Mouse (Mus musculus) layer of hippocampus, postnatal 36 days (tissue): ENCODE measurements at regions not wholly inside any gene's neighbourhood (a gene's known extent, or its start where the extent isn't known, plus 50 kb on each side); places are given as distances from the start of the nearest gene placed in this dataset.

Experiments
- DNase-seq, 2 experiments: peaks; one replicate each; pipeline ENCODE4 v3.0.0; 2022

GRCm38 (mm10) chr1:41104869-41105268 lies 299.5 kb downstream of the Tmem182 start:
- DNase-seq: peak in 1 of 2 experiments; percentile 4

DNA sequence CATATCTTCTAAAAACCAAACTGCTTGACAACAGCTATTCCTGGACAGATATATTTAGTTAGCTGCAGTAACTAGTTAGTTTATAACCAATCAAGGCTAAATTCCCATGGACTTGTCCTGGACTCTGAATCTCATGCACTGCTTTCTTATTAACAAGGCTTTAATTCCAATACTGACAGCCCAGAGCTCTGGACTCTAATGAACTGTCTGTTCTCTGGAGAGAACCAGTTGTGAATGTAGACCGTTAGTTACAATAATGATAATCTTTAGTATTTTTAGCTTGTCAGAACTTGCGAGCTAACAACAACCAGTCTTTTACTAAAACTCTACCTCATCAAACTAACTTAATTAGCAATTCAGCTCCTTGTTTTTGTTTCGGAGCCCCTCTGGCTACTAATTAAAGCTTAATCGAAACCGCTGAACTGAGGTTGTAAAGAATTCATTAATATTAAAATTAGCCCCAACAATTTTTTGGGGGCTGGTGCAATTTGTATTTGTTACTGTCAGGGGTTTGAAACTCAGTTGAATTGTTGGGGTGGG lies 316.3 kb downstream of the Tmem182 start:
- DNase-seq: no peak

DNA sequence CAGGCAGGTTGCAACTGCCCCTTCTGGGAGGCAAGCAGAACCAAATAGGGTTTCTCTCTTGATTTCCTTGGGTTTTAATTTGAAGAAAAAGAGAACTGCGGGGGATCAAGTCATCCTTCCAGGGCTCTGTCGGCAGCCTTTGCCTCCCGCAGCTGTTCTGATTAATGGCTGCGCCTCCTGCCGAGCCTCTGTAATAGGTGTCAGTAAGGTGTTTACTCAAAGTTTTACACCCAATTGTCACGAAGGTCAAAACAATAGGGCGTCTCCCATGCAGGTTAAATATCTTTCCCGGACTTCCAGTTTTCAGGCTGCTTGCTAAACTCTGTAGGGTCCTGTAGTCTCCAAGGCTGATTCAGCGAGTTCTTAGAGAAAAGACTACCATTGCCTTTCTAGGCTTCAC lies 326.0 kb downstream of the Tmem182 start:
- no peak for DNase-seq

DNA sequence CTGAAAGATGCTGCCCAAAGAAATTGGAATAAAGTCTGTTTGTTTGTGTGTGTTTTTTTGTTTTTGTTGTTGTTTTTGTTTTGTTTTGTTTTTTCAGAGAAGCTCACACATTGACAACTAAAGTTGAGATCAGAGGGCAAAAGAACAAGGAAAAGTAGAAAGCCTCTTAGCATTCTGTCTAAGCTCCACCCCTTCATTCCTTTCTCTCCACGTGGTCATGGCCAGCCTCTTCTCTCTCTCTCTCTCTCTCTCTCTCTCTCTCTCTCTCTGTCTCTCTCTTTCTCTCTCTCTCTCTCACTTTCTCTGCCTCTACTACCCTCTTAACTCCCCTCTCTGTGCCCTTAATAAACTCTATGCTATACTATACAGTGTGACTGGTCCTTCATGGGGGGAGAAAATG lies 327.7 kb downstream of the Tmem182 start:
- DNase-seq: no peak

GRCm38 (mm10) chr1:41133946-41134345 lies 328.5 kb downstream of the Tmem182 start:
- DNase-seq: no peak

DNA sequence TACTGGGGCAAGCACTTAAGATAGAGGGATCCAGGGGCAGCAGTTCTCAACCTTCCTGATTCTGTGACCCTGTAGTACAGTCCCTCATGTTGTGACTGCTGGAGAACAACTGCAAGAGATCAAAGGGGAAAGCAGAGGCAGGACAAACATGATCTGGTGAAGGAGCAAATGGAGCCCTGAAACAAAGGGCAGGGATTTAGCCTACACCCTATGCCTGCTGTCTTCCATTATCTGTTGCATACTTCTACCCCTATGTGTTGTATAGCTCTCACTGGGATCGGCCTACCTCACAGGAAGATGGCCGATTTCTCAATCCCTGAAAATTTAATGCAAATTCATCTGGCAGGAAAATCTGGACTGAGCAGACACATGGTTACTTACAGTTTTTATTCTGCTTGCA lies 334.3 kb downstream of the Tmem182 start:
- DNase-seq: no peak

GRCm38 (mm10) chr1:41140542-41140941 lies 335.1 kb downstream of the Tmem182 start:
- no peak for DNase-seq

DNA sequence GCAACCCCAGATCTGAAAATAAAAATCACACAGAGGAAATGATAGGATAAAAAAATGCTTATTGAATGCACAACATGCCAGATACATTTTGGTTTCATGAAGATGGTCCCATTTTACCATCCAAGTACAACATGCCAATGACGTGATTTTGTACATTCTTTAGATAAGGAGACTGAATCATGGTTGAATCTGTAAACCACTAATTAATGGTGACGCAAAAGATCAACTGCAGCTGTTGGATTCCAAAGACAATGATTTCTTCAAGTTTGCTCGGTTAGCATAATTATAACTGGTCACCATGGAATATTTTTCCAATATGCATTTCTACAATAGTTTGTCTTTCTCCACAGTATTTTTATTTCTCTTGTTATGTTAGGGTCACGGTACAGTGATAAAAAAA lies 336.6 kb downstream of the Tmem182 start:
- no peak for DNase-seq

DNA sequence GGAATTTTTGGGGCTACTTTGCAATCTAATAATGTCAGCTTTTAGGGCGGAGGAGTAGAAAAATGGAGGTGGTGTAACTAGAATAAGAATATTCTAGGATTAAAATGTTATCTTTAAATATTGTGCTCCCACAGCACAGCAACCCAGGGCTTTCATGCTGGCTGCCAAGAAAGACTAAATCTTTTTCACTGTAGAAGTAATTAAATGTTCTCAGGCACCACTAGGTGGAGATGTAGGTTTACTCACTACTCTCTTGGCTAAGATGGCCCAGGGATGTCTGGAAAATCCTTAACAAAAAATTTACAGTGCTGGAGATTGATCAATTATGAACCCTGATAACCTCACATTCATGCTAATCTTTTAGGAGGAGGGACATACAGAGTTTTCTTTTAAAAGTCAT lies 347.1 kb downstream of the Tmem182 start:
- no peak for DNase-seq

DNA sequence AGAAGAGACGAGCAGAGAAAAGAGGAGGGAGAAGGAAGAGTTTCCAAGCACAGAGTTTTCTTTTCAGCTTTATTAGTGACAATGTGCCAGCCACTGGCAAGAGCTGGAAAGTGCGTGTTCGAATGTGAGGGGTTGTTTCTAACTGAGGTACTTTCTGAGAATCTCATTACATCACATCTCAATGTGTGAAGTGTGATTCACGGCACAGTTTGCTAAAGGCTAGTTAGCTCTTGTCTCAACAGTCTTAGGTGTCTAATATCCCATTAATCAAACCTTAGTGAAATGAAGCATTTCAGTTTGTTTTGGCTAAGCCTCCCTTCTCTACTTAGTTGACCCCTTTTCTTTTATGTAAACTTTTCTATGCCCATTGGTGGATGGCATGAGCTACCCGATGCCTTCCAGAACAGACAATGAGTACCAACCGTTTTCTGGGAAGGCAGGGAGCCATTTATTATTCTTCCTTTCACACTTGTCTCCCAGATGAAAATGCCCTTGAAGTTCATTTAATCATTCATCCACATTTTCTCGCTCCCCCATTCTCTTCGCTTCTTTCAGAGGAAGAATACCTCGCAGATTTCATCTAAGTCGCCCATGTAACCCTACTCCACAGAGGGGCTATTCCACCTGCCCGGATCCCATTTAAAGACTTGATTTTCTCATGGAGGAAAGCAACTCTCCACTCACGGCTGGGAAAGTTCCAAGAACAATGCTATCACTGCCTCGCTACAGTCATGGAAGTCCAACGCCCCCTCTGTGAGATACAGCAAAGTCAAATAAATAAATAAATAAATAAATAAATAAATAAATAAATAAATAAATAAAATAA lies 348.0 kb downstream of the Tmem182 start:
- DNase-seq: no peak

DNA sequence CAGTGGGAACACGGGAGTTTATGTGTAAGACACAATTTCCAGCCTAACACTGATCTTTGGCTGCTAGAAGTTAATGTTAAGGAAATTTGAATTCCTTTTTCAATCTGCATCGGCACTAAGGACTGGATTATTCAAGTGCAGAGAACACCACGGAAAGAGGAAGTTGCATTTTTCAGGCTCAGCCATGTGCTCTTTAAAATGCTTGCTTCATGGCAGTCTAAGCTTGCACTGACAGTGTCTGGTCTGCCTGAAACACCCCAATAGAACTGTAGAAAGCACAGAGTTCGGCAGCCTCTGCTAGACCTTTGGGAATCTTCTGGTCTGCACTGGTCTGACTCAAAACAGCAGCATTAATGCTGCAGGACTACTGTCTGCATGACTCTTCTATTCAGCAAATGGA lies 348.8 kb downstream of the Tmem182 start:
- DNase-seq: no peak

DNA sequence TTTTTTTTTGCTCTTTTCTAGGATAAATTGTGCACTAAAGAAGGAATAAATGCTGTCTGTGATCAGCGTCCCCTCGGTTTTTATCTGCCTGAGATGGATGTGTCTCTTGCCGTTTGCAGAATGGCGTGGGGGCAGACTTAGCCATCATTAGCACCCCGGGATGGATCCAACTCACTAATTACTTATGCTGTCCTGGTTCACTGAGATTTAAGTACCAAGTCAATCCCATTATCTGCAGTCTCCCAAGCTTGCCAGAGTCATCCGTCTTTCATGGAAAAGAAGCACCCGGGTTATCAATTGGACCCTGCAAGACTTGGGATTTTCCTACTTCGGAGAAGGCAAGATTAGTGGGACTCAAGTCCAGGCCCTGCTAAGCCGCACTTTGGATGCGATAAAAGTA lies 351.5 kb downstream of the Tmem182 start:
- DNase-seq: no peak

DNA sequence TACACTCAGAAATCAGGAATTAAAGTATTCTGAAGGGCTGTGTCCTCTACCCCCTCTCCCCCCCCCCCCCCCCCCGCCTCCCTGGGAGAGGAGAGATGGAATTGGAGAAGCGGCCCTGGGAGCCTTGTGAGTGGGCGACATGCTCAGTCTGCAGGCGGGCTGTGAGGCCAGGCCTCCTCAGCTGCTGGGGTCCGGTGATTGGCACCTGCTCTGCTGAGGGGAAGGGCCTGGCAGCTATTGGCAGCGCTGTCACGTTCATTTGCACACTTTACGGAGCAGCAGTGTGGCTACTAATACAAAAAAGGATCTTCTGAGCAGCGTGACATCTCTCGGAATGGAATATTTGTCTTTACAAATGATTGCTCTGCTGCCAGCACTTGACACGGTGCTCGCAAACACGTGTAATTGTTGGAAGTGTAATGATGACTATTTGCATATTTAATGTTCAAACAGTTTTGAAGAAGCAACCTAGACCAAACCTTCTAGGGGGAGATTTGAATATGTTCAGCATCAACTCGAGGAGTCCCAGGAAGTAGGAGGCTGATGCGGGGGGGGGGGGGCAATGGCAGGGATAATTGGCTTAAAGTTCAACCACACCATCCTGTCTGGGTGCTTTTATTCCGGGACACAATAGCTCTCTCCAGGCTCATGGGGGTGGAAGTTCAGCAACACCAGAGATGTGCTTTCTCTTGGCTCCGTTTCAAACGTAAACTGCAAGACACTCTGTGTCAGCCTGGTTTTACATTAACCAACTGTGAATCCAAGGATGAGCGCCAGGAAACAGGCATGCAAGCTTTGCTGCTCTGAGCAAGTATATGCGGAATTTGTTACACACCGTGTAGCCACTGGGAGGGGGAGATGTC lies 352.5 kb downstream of the Tmem182 start:
- peak in 1 of 2 experiments; percentile 17 for DNase-seq

- no peak for DNase-seq
These were observed 360.7 kb downstream of the Tmem182 start for GRCm38 (mm10) chr1:41165878-41166786.

DNA sequence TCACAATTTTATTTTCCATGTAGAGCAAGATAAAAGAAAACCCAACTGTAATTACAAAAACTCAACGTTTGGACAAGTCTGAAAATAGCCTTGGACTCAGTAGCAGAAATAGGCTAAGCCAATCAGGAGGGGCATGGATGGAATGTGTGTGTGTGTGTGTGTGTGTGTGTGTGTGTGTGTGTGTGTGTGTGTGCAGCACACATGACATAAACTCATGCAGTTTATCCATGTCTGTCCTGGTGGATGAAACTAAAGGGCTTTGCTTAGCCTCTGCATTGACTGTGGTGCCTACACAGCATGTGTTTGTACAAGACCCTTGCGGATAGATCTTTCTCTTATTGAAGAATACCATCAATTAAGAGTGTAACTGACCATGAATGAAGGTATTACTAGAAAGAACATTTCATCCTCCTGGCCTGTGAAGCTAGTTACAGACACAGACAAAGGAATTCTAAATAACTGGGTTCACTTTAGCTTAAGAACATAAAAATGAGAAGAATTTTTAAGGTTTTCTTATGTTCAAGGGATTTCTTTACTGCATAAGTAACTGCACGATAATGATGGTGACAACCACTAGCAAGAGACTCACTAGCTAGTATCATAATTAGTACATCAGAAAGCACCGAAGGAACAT lies 361.5 kb downstream of the Tmem182 start:
- DNase-seq: no peak

- no peak for DNase-seq
These were observed 381.6 kb downstream of the Tmem182 start for GRCm38 (mm10) chr1:41186991-41187390.

DNA sequence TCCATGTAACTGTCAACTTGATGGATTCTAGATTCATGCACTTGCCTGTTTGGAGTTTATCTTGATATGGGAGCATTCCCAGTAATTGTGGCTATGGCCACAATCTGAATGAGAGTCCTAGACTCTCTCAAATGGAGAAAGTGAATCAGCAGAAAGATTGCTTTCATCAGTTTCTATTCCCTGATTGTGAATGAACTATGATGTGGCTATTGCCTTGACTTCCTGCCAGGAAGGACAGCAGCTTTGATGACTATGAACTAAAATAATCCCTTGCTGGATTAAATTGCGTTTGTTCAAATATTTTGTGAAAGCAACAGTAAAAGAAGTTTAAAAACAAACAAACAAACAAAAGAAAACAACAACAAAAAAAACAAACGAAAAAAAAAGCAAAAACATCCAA lies 407.5 kb downstream of the Tmem182 start:
- no peak for DNase-seq

DNA sequence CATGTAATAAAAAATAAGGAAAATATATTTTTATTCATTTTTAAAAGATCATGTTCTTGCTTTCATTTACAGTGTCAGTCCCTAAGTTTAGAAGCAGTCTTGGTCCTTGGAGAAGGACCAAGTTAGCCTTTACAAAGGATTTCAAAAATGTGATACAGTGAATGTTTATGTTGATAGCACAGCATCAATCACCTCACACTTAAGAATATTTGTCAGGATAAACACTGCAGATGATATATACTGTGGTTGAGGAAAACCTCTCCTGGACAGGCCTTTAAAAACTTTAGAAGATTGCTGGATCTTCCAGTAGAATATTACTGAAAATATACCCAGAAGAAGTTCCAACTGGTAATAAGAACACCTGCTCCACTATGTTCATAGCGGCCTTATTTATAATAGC lies 420.4 kb downstream of the Tmem182 start:
- no peak for DNase-seq

DNA sequence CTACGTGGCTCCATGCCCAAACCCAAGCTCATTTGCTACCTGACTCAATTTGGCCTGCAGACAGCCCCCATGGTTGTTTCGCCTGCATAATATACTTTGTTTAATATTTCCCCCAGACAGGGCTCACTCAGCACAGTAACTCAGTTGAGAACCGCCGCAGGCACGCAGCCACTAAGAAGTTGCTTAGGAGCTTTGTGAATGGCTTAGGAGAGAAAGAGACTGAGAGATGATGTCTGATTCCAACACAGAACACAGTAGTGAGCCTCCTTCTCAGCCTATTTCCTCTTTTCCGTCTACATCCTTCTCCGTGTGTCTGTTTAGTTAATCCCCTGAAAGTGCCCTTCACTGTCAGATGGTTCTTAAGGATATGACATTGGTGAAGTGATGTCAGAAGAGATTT lies 429.9 kb downstream of the Tmem182 start:
- DNase-seq: no peak

- DNase-seq: no peak
These were observed 437.6 kb downstream of the Tmem182 start for GRCm38 (mm10) chr1:41243000-41243399.

DNA sequence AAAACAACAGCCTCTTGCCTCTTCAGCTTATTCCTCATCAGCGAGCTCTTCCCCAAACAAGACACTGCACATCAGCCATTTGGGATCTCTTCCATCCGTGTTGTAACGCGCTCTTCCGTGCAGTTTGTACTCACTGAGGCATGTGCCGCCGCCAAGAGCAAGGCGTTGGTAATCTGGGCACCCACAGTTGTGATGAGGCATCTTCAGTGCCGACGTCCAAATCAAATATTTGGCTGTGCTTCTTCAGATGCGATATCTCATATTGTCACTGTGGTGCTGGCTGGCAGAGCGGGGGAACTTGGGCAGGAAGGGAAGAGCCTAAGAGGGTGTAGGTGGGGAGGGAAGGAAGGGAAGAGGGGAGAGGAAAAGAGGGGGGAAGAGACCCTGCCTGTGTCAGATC lies 439.2 kb downstream of the Tmem182 start:
- DNase-seq: peak; percentile 28 to 29

DNA sequence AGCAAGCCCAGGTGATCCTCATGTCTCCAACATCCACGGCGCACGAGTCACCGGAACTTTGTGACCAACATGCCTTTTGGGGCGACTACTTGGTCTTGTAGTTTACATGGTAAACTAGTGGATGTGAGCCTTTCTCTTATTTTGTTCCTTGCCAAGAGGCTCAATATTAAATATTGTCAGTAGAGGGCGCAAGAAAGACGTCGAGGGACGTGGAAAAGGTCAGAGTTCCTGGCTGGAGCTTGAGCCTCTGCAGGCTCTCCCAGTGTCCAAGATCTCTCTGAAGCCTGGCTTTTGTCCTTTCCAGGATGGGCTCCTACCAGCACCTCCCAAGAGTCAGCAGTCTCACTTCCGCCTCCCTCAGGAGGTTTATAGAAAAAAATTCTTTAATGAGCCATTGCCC lies 458.8 kb downstream of the Tmem182 start:
- no peak for DNase-seq
